ENCODE assay signal across 27 mouse cellular contexts in genomic region chr8:93399698-93400097, GRCm38 (mm10). TPM values are rescaled to one million over a fixed set of nuclear protein-coding genes. Genes with fewer than 3 reads are reported as not detected.
A peak's percentile ranks its signal among the peaks of the same experiment; 100 is the strongest.
DNase-seq lines count a peak whose midpoint lies in the region; ATAC-seq and TF ChIP-seq lines count a peak whose summit lies in the region.
"Had no signal": no experiment of that assay in that cellular context is flagged by ENCODE, and none has a peak within 500 bp of the region (broad histone marks: within the 10 kb centered on the region; RNA-seq: fewer than 3 reads in every experiment).

No protein-coding gene starts in this region.

- no peak overlapping the region for H3K9ac ChIP-seq in heart, embryonic 11.5 days (ENCODE audit: low read depth, low read length)
- H3K9ac ChIP-seq in liver, postnatal 0 days (replicated peaks) = no peak overlapping the region
- H3K9ac ChIP-seq in liver, embryonic 11.5 days (ENCODE audit: low read depth, low read length) = no peak overlapping the region
- no peak overlapping the region for H3K9ac ChIP-seq in lung, postnatal 0 days (replicated peaks; ENCODE audit: low read depth)
- H3K9ac ChIP-seq: embryonic facial prominence, embryonic 12.5 days; forebrain, embryonic 13.5 days had no signal

- TF ChIP-seq POLR2A in lung, adult 2 months (IDR thresholded peaks at IDR 0.05; ENCODE audit: borderline replicate concordance, extremely low read depth, low read depth, low read length) = no peak

- H3K4me3 ChIP-seq in heart, embryonic 11.5 days (ENCODE audit: low read depth, low read length) = no peak overlapping the region
- no peak overlapping the region for H3K4me3 ChIP-seq in liver, postnatal 0 days (ENCODE audit: low read depth, low read length)
- no peak overlapping the region for H3K4me3 ChIP-seq in liver, embryonic 11.5 days (ENCODE audit: low read depth, low read length)
- no peak overlapping the region for H3K4me3 ChIP-seq in lung, adult 2 months (replicated peaks; ENCODE audit: extremely low read depth, low read depth, low read length)
- H3K4me3 ChIP-seq in lung, postnatal 0 days (ENCODE audit: low read depth, low read length) = no peak overlapping the region
- H3K4me3 ChIP-seq: embryonic facial prominence, embryonic 10.5 days; embryonic facial prominence, embryonic 12.5 days; forebrain, embryonic 13.5 days had no signal

- ATAC-seq in heart, embryonic 11.5 days (replicated peaks; ENCODE audit: insufficient number of reproducible peaks, low FRiP score, low TSS enrichment) = no peak
- ATAC-seq in liver, postnatal 0 days = peak; percentile 80
- ATAC-seq in liver, embryonic 11.5 days (replicated peaks; ENCODE audit: low FRiP score) = no peak
- no peak for ATAC-seq in lung, postnatal 0 days
- ATAC-seq: activated CD4-positive, CD25-positive, alpha-beta regulatory T cell, adult 4 months; CD4-positive, CD25-positive, alpha-beta regulatory T cell, adult 4 months; forebrain, embryonic 13.5 days; Patski had no signal

- no peaks in the 10 kb centered on the region for H3K27me3 ChIP-seq in heart, embryonic 11.5 days (ENCODE audit: control insufficient read depth, insufficient read depth, low read length)
- no peaks in the 10 kb centered on the region for H3K27me3 ChIP-seq in liver, postnatal 0 days (ENCODE audit: insufficient read depth, low read length)
- H3K27me3 ChIP-seq in liver, embryonic 11.5 days (replicated peaks; ENCODE audit: control insufficient read depth, insufficient read depth, low read length) = no peaks in the 10 kb centered on the region
- no peaks in the 10 kb centered on the region for H3K27me3 ChIP-seq in lung, postnatal 0 days (replicated peaks; ENCODE audit: insufficient read depth, low read length)
- H3K27me3 ChIP-seq: embryonic facial prominence, embryonic 12.5 days; forebrain, embryonic 13.5 days had no signal

- H3K9me3 ChIP-seq in heart, embryonic 11.5 days (replicated peaks; ENCODE audit: control insufficient read depth, low read length) = no peaks in the 10 kb centered on the region
- H3K9me3 ChIP-seq in liver, postnatal 0 days (ENCODE audit: low read length) = no peaks in the 10 kb centered on the region
- H3K9me3 ChIP-seq in liver, embryonic 11.5 days (ENCODE audit: control insufficient read depth, low read length) = no peaks in the 10 kb centered on the region
- H3K9me3 ChIP-seq in lung, postnatal 0 days (ENCODE audit: low read length) = no peaks in the 10 kb centered on the region
- H3K9me3 ChIP-seq: embryonic facial prominence, embryonic 10.5 days; embryonic facial prominence, embryonic 12.5 days; forebrain, embryonic 13.5 days had no signal

- no peaks in the 10 kb centered on the region for H3K36me3 ChIP-seq in heart, embryonic 11.5 days (ENCODE audit: control insufficient read depth, insufficient read depth, low read length)
- no peaks in the 10 kb centered on the region for H3K36me3 ChIP-seq in liver, postnatal 0 days (replicated peaks; ENCODE audit: insufficient read depth, low read length)
- H3K36me3 ChIP-seq in liver, embryonic 11.5 days (ENCODE audit: control insufficient read depth, insufficient read depth, low read length) = no peaks in the 10 kb centered on the region
- H3K36me3 ChIP-seq in lung, postnatal 0 days (ENCODE audit: insufficient read depth, low read length) = no peaks in the 10 kb centered on the region
- H3K36me3 ChIP-seq: embryonic facial prominence, embryonic 10.5 days; embryonic facial prominence, embryonic 12.5 days; G1E had no signal

- H3K27ac ChIP-seq in heart, embryonic 11.5 days (ENCODE audit: low read depth, low read length) = no peak overlapping the region
- peak overlapping the region; percentile 46 for H3K27ac ChIP-seq in liver, postnatal 0 days (ENCODE audit: low read depth)
- no peak overlapping the region for H3K27ac ChIP-seq in liver, embryonic 11.5 days (ENCODE audit: low read depth, low read length)
- H3K27ac ChIP-seq in lung, postnatal 0 days (ENCODE audit: low read length) = no peak overlapping the region
- H3K27ac ChIP-seq: embryonic facial prominence, embryonic 10.5 days; embryonic facial prominence, embryonic 12.5 days; forebrain, embryonic 13.5 days had no signal

- TF ChIP-seq EP300 in liver, postnatal 0 days (IDR thresholded peaks at IDR 0.05; ENCODE audit: low read depth) = no peak
- TF ChIP-seq EP300 in lung, postnatal 0 days (IDR thresholded peaks at IDR 0.05) = no peak

- DNase-seq in heart, adult 11 months = peak; percentile 73
- peak; percentile 22 for DNase-seq in liver, postnatal 0 days
- DNase-seq in liver, embryonic 11.5 days (ENCODE audit: low spot score) = no peak
- peak; percentile 8 for DNase-seq in lung, adult 2 months
- no peak for DNase-seq in lung, postnatal 0 days (ENCODE audit: low spot score)
- DNase-seq in right cerebral cortex, adult 18-20 months = peak; percentile 1
- DNase-seq in right cerebral cortex, postnatal 4 days = no peak
- DNase-seq: adrenal gland, adult 8-10 months; adrenal gland, postnatal 14 days; adrenal gland, postnatal 36 days; B cell, adult 2 months; cerebellum, adult 11-12 months; cerebellum, adult 2 months; cerebellum, adult 9-10 months; cerebellum, postnatal 10 days; cerebellum, postnatal 25 days had no signal

- no peak overlapping the region for H3K4me2 ChIP-seq in heart, embryonic 11.5 days
- no peak overlapping the region for H3K4me2 ChIP-seq in liver, postnatal 0 days (ENCODE audit: low read depth, low read length)
- H3K4me2 ChIP-seq in liver, embryonic 11.5 days = no peak overlapping the region
- H3K4me2 ChIP-seq in lung, postnatal 0 days (replicated peaks; ENCODE audit: low read depth, low read length) = no peak overlapping the region
- H3K4me2 ChIP-seq: embryonic facial prominence, embryonic 12.5 days; forebrain, embryonic 13.5 days had no signal

- no peak for TF ChIP-seq CTCF in liver, postnatal 0 days (IDR thresholded peaks at IDR 0.05; ENCODE audit: low read depth)
- no peak for TF ChIP-seq CTCF in lung, adult 2 months (IDR thresholded peaks at IDR 0.05; ENCODE audit: insufficient read depth, low read length)
- TF ChIP-seq CTCF in lung, postnatal 0 days (IDR thresholded peaks at IDR 0.05) = no peak

- H3K4me1 ChIP-seq in heart, embryonic 11.5 days (ENCODE audit: control insufficient read depth, insufficient read depth, low read length) = no peaks in the 10 kb centered on the region
- no peaks in the 10 kb centered on the region for H3K4me1 ChIP-seq in liver, postnatal 0 days (ENCODE audit: insufficient read depth)
- no peaks in the 10 kb centered on the region for H3K4me1 ChIP-seq in liver, embryonic 11.5 days (replicated peaks; ENCODE audit: control insufficient read depth, insufficient read depth, low read length)
- no peaks in the 10 kb centered on the region for H3K4me1 ChIP-seq in lung, adult 2 months (ENCODE audit: control insufficient read depth, insufficient read depth, low read length)
- no peaks in the 10 kb centered on the region for H3K4me1 ChIP-seq in lung, postnatal 0 days (ENCODE audit: insufficient read depth, low read depth, low read length)
- H3K4me1 ChIP-seq: embryonic facial prominence, embryonic 10.5 days; embryonic facial prominence, embryonic 12.5 days; forebrain, embryonic 13.5 days had no signal

- 72% methylated on average over 2 of the region's 2 CpGs for WGBS in heart, embryonic 11.5 days (ENCODE audit: insufficient replicate concordance)
- 33% methylated on average over 2 of the region's 2 CpGs for WGBS in liver, postnatal 0 days (ENCODE audit: insufficient replicate concordance)
- 71% methylated on average over 2 of the region's 2 CpGs for WGBS in liver, embryonic 11.5 days
- WGBS in lung, adult 2 months = 48% methylated on average over 2 of the region's 2 CpGs
- WGBS in lung, postnatal 0 days = 68% methylated on average over 2 of the region's 2 CpGs

RNA-seq across cellular contexts. Expression of gene Ces1h, which starts 20.2 kb away (rescaled TPM):
- polyA plus RNA-seq in heart, embryonic 11.5 days (2014; fragmentation: Nextera tagmentation; extraction: Ambion mirVana) = not detected in 2 replicates
- not detected in 2 replicates for polyA plus RNA-seq in liver, postnatal 0 days (2015; fragmentation: Nextera tagmentation; extraction: Ambion mirVana)
- not detected in 2 replicates for polyA plus RNA-seq in liver, embryonic 11.5 days (2014; fragmentation: Nextera tagmentation; extraction: Ambion mirVana)
- polyA plus RNA-seq in lung, adult 2 months (2012; rRNA removed) = 0.12 and 8.6 TPM in 2 replicates
- polyA plus RNA-seq in lung, postnatal 0 days (2015; fragmentation: Nextera tagmentation; extraction: Ambion mirVana) = not detected in 2 replicates
- polyA plus RNA-seq: activated CD4-positive, CD25-positive, alpha-beta regulatory T cell, adult 4 months; CD4-positive, CD25-positive, alpha-beta regulatory T cell, adult 4 months; cerebellum, adult 2 months; cortical plate, adult 2 months; embryonic facial prominence, embryonic 10.5 days; embryonic facial prominence, embryonic 12.5 days; embryonic facial prominence, embryonic 14.5 days; forebrain, embryonic 11.5 days; forebrain, embryonic 13.5 days; G1E; Patski had no signal

Comparison
In these comparisons a context has a peak if more than half of its experiments do, and no peak if none do; other contexts are left out.
1. DNase-seq: peak in heart, adult 11 months (single experiment), liver, postnatal 0 days (single experiment), lung, adult 2 months (single experiment) and right cerebral cortex, adult 18-20 months (single experiment); none in liver, embryonic 11.5 days (single experiment), lung, postnatal 0 days (single experiment) and right cerebral cortex, postnatal 4 days (single experiment).